Mouse (Mus musculus): Measurements from ENCODE around the gene Lbx1.

The Lbx1 gene

GRCm38 (mm10) chr19:45234191-45234770 lies 1.3 kb downstream of the Lbx1 start:
- in situ Hi-C loops (cut with MboI; ENCODE audit: low sequenced_read_pairs), result no loop called here

GRCm38 (mm10) chr19:45233496-45234127 lies 2.0 kb downstream of the Lbx1 start:
- in situ Hi-C loops (cut with MboI; ENCODE audit: low sequenced_read_pairs), result no loop called here

GRCm38 (mm10) chr19:45232443-45233410 lies 2.9 kb downstream of the Lbx1 start:
- in situ Hi-C loops (cut with MboI; ENCODE audit: low sequenced_read_pairs), result no loop called here

GRCm38 (mm10) chr19:45232036-45232410 lies 3.6 kb downstream of the Lbx1 start:
- in situ Hi-C loops (cut with MboI; ENCODE audit: low sequenced_read_pairs), result no loop called here

GRCm38 (mm10) chr19:45231383-45232035 lies 4.1 kb downstream of the Lbx1 start:
- in situ Hi-C loops (cut with MboI; ENCODE audit: low sequenced_read_pairs), result no loop called here

- in situ Hi-C loops (cut with MboI; ENCODE audit: low sequenced_read_pairs), result no loop called here
These were observed 4.7 kb downstream of the Lbx1 start for GRCm38 (mm10) chr19:45230848-45231382.

- in situ Hi-C loops (cut with MboI; ENCODE audit: low sequenced_read_pairs), result no loop called here
These were observed 5.4 kb downstream of the Lbx1 start for GRCm38 (mm10) chr19:45230201-45230611.

- in situ Hi-C loops (cut with MboI; ENCODE audit: low sequenced_read_pairs), result loop anchor here (10.0 kb wide), 2 partner anchors 205 to 315 kb away; no protein-coding TSS in a partner anchor
These were observed 6.1 kb downstream of the Lbx1 start for GRCm38 (mm10) chr19:45229378-45230135.

GRCm38 (mm10) chr19:45228781-45229180 lies 6.8 kb downstream of the Lbx1 start:
- in situ Hi-C loops (cut with MboI; ENCODE audit: low sequenced_read_pairs), result loop anchor here (10.0 kb wide), 2 partner anchors 206 to 316 kb away; no protein-coding TSS in a partner anchor

GRCm38 (mm10) chr19:45228097-45228496 lies 7.5 kb downstream of the Lbx1 start:
- in situ Hi-C loops (cut with MboI; ENCODE audit: low sequenced_read_pairs), result loop anchor here (10.0 kb wide), 2 partner anchors 207 to 317 kb away; no protein-coding TSS in a partner anchor

GRCm38 (mm10) chr19:45227671-45228070 lies 7.9 kb downstream of the Lbx1 start:
- in situ Hi-C loops (cut with MboI; ENCODE audit: low sequenced_read_pairs), result loop anchor here (10.0 kb wide), 2 partner anchors 207 to 317 kb away; no protein-coding TSS in a partner anchor

GRCm38 (mm10) chr19:45227049-45227448 lies 8.6 kb downstream of the Lbx1 start:
- in situ Hi-C loops (cut with MboI; ENCODE audit: low sequenced_read_pairs), result loop anchor here (10.0 kb wide), 2 partner anchors 208 to 318 kb away; no protein-coding TSS in a partner anchor

GRCm38 (mm10) chr19:45226246-45226645 lies 9.4 kb downstream of the Lbx1 start:
- in situ Hi-C loops (cut with MboI; ENCODE audit: low sequenced_read_pairs), result loop anchor here (10.0 kb wide), 2 partner anchors 209 to 319 kb away; no protein-coding TSS in a partner anchor

- in situ Hi-C loops (cut with MboI; ENCODE audit: low sequenced_read_pairs), result loop anchor here (10.0 kb wide), 2 partner anchors 210 to 320 kb away; no protein-coding TSS in a partner anchor
These were observed 10.5 kb downstream of the Lbx1 start for GRCm38 (mm10) chr19:45225130-45225529.

- in situ Hi-C loops (cut with MboI; ENCODE audit: low sequenced_read_pairs), result loop anchor here (10.0 to 25.0 kb wide), 3 partner anchors 211 to 513 kb away; partner anchors contain the start of genes Fgf8 and Npm3
These were observed 11.4 kb downstream of the Lbx1 start for GRCm38 (mm10) chr19:45224286-45224559.

- in situ Hi-C loops (cut with MboI; ENCODE audit: low sequenced_read_pairs), result loop anchor here (10.0 to 25.0 kb wide), 3 partner anchors 211 to 514 kb away; partner anchors contain the start of genes Fgf8 and Npm3
These were observed 12.0 kb downstream of the Lbx1 start for GRCm38 (mm10) chr19:45223413-45224285.

GRCm38 (mm10) chr19:45222141-45222782 lies 13.3 kb downstream of the Lbx1 start:
- in situ Hi-C loops (cut with MboI; ENCODE audit: low sequenced_read_pairs), result loop anchor here (10.0 to 25.0 kb wide), 3 partner anchors 213 to 515 kb away; partner anchors contain the start of genes Fgf8 and Npm3

GRCm38 (mm10) chr19:45221458-45221783 lies 14.2 kb downstream of the Lbx1 start:
- in situ Hi-C loops (cut with MboI; ENCODE audit: low sequenced_read_pairs), result loop anchor here (10.0 to 25.0 kb wide), 3 partner anchors 213 to 516 kb away; partner anchors contain the start of genes Fgf8 and Npm3
